Mouse (Mus musculus) cerebellum, adult 9-10 months (tissue): ENCODE results near the gene Tpm3.
A peak's percentile ranks its signal among the peaks of the same experiment; 100 is the strongest.

Experiments used
- DNase-seq: peaks from one replicate; pipeline ENCODE4 v3.0.0; 2022

The Tpm3 gene

DNA sequence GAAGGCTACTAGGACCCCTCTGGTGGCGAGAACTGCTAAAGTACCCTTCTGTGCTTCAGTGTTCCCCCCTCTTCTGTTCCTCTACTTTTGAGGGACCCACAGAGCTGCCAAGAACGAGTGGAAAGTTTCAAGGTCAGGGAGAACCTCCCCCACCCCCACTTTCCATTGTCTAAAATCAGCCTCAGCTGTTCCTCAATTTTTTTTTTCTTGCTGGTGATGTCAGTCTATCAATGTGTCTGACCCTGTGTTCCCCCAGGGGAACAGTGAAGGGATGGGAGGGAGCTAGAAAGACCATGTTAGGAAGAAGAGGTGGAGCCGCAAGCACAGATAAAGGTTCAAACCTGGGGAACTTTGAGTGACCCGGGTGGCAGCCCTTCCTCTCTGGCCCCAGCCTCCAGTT lies at the start of gene Tpm3:
Gene Tpm3, plus strand, starts transcription at position 356 of the 400 bp plus-strand sequence.
- no peak for DNase-seq

DNA sequence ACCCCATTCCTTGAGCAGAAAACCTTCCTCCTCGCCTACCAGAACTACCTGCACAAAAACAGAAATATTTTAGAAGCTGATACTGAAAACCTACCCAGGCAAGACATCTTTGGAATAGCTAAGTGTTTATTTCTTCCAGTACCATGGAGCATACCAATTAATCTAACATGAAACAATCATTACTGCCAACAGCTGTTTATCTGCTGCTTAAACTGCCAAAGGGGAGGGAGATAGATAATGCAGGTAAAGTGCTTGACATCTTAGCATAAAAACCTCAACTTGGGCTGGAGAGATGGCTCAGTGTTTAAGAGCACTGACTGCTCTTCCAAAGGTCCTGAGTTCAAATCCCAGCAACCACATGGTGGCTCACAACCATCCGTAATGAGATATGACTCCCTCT lies 37.8 kb upstream of the Tpm3 start:
- no peak for DNase-seq

DNA sequence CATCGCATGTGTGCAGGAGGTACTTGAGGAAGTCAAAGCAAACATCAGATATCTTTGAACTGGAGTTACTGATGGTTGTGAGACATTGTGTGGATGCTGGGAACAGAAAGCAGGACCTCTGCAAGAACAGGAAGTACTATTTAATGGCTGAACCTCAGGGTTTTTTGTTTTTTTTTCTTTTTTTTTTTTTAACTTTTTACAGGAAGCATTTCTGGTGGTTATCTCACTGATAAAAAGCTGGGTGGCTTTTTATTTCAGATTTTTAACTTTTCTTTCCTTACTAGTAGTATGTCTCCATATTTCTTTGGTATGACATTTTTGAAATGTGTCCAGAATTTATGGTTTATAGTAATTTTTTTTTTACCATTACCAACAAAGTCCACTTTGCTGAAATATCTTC lies 36.2 kb upstream of the Tpm3 start:
- DNase-seq: no peak

DNA sequence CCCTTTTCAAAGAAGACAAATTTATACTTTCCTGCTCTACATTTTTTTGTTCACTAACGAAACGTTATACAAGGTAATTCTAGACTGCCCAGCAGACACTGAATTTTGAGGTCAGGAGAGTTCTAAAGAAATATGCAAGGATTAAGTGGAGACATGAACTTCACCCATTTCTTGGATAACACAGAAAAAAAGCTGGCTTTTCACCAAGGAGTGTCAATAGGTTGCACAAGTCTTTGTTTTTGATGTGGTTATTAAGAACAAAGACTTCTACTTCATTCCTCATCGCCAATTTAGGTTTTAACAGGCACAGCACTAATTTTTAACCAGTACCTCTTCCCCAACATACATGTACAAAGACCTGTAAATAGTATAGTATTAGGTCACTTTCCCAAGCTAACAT lies 22.8 kb upstream of the Tpm3 start:
- no peak for DNase-seq

DNA sequence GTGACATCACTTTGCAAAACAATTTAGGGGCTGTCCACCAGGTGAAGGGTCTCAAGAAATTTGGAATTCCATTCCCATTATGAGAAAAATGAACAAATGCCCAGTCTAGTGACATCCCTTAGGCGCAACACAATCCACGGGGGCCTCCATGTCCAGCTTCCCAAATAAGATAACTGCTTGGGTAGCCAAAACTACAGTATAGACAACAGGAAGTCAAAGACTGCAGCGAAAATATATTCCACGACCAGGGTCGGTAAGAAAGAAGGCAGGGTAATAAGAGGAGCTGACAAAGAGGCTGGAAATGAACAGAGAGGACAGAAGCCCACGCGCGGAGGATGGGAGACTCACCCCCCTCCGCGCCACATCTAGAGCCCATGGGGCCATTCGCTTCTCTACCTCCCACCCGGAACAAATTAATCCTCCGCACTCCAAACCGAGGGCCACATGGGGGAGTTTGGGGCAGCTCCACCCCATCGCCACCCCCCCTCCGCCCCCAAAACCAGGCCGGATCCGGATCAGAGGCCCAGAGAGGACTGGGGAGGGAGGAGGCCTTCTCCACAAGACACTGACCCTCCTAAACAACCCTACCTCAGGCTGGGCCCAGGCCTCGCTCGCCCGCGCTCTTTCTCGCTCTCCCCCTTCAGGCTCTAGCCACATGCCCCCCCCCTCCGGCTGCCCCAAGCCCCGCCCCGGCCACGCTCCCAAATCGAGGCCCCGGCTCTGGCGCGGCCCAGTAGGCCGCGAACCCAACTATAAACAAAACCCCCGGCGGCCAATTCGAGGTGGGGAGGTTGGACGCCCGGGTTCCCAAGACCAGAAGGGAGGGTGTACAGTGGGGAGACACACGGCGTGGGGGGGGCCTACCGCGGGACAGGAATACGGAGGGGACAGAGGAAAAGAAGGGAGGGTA lies 20.8 kb upstream of the Tpm3 start, which contains the start of gene 4933434E20Rik:
Gene 4933434E20Rik, plus strand, starts transcription at position 196 of the 910 bp plus-strand sequence.
- DNase-seq: peak; percentile 64

DNA sequence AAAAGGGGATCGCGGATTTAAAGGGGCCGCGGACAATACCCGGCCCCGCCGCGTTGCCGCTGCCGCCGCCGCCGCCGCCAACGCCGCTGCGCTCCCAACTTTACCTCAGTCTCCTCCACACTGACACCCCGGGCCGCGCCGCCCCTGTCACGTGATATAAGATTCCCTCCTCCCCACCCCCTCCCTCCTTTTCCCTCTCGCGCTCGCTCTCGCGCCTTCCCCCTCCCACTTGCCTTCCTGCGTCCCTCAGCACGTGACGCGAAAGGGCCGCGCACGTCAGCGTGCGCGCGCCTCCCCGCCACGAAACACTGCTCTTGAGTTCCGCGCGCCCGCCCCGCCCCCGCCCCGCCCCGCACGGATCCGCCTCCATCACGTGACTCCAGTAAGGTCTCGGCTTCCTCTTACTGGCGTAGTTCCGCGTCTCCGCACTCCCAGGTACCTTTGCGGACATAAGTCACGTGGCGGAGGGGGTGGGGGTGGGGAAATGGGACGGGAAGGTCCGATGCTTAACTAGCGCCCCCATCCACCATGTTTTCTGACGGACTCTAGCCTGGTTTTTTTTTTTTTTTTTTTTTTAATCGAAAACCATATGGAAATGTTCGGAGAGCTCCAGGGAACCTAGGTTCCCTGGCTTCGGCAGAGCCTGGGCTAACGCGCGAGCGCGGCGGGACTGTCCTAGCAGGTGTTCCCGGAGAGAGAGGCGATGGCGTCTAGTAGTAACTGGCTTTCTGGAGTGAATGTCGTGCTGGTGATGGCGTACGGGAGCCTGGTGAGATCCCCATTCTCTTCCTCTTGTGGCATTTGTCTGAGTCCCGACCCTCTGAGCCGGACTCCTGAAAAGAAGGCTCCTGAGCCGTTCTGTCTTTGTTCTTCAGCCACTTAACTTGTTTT lies 19.9 kb upstream of the Tpm3 start, which contains the start of gene Ubap2l:
Gene Ubap2l, minus strand, starts transcription at position 278 of the 891 bp plus-strand sequence.
- DNase-seq: peak; percentile 96

DNA sequence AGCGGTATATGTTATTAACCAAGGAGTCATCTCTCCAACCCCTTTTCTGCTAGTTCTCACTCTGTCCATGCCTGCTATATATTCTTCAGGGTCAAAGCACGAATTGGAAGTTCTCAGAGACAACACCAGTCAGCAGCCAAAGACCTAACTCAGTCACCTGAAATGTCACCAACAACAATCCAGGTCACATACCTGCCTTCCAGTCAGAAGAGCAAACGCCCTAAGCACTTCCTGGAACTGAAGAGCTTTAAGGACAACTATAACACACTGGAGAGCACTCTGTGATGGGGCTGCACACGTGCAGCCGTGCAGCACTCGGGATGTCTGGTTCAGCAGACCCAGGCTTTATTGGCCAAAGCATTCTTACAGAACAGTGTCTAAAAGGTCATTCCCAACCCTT lies 10.9 kb upstream of the Tpm3 start:
- no peak for DNase-seq

DNA sequence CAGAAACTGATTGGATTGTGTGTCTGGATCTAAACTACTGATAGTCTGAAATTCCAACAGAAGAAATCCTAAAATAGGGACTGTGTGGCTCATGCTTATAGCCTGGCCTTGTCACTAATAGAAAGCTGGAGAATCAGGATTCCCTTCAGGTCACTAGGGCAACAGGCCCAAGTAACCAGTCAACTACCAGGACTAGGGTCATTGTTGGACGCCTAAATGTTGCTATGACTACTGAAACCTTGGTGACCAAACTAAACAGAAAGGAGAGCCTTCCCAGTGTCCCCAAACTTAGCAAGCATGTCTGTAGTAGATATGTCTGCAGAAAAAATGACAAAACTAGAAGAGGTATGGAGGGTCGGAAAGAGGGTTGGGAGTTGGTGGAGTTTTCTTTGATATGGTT lies 9.9 kb upstream of the Tpm3 start:
- DNase-seq: no peak

DNA sequence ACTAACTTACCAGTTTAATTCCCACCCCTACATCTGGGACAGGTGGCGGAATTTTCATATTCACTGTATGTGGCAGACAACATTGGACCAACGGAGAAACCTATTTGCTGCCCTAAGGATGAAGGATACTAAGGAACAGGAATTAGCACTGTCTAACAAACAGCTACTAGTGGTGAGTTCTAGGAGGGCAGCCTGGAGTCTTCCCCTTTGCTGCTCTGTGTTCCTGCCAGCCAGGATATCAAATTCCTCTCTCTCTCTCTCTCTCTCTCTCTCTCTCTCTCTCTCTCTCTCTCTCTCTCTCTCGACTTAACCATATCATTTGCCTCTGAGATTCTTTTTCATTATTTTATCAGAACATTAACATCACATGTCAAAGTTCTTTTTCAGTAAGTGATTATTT lies 8.1 kb upstream of the Tpm3 start:
- DNase-seq: no peak

DNA sequence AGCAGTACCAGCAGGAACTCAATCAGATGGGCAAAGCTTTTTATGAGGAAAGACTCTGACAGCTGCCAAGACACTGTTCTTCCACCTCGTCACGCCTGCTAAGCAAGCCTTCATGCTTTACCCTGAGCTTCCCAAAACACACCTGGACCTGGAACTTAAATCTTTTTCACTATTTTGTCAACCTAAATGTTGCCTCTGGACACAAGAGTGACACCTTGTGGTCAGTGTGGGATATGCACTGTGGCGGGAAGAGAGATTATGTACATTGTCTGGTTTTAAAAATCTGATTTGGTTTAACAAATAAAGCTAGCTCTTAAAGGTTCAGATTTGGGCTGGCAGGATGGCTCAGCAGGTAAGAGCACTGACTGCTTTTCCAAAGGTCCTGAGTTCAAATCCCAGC lies 6.9 kb upstream of the Tpm3 start:
- DNase-seq: peak; percentile 49

DNA sequence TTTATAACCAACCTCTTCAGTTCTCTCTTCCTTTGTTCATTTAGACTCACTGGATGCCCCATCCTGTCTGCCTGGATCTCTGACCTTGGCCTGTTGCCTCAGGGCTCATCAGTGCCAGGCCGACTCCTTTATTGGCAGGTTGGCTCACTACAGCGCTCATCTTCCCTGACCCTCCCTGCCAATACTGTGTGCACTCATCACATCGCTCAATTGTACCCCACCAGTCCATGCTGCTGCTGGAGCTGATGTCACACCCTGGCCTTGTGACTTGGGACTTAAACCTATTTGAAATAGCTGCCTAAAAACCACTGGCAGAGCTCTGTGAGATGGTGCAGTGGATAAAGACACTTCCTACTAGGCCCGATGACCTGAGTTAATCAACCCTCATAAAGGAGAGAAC lies 4.6 kb upstream of the Tpm3 start:
- no peak for DNase-seq

DNA sequence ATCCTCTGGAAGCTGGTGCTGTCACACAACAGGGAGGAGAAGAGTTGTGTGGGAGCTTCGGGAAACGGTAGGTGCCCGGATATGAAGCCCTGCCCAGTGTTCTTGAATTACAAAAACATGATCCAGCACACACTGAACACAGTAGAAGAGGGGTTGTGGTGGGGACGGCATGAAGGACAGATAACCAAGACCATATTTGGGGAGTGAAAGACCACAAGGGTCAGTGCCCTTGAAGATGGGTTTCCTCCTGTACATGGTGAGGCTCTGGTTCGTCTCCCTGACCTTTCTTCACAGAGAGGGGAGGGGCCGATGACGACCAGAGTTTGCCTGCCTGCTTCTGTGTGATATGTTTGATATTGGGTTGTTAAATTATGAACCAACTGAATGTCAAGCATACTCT lies 2.8 kb upstream of the Tpm3 start:
- DNase-seq: no peak

DNA sequence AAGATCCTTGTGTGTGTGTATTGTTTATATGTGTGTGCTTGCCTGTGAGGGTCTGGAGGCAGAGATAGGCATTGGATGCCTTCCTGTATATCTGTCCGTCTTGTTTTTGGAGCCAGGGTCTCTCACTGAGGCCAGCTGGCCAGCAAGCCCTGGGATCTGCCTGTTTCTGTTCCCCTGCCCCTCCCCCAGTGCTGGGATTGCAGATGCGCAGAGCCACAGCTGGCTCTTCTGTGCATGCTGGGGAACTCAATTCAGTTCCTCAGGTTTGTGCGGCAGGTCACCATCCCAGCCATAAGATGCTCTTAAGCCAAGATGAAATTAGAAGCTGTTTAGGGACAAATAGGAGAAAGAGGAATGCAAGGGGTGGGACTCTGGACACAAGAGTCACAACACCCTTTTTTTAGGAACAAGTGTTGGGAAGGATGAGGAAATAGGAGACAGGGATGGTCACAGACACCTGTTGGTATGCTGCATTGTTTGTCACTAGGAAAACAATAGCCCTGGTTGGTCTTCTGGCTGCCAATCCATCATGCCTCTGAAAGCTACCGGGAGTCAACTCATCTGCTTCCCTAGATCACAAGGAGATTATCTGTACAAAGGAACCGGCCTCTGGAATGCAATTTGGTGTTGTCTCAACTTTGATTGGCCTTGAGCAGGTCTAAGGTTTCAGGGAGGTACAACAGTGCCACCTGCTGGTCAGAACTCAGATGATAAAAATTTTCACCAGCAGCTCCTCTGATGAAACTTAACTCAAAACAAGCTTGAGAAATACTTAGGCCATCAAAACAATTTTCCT lies 4.7 kb downstream of the Tpm3 start:
- peak; percentile 82 for DNase-seq

DNA sequence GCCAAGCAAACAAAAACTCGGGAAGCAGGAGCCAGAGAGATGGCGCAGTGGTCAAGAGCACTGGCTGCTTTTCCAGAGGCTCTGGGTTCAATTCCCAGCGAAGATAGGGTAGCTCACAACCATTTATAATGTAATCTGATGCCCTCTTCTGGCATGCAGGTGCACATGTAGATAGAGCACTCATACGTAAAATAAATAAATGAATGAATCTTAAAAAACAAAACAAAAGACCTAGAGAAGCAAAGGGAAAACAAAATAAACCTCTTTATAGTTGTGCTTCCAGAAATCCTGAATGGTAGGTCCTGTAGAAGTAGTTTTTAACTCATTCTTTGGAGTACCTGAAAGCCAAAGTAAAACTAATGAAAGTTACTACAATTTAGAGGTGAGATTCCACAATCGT lies 5.8 kb downstream of the Tpm3 start:
- DNase-seq: no peak

DNA sequence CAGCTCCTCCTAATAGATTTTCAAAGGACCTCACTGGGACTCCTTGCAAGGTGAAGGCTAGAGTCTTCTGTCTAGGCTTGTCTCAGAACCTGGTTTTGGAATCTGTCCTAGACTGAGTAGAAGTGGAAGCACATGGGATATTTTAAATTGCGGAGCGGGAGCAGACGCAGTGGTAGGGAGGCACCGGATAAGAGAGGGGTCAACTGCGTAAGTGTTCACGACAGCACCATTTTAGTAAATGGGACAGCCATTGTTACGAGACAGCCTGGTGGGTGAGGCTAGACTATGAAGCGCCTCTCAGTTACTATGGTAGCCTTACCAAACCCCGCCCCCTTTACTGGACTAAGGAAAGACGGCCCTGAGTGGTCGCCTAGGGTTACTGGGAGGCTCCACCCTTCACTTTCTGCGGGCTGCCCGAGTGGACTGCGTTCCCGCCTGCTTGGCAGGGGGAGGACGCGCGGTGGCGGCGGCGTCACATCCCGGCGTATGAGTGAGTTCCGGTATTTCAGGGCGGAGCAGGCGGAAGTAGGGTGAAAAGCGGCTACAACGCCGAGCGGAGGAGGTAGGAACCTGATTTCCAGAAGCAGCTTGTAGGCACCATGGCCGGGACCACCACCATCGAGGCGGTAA lies 6.8 kb downstream of the Tpm3 start:
- DNase-seq: peak; percentile 90

DNA sequence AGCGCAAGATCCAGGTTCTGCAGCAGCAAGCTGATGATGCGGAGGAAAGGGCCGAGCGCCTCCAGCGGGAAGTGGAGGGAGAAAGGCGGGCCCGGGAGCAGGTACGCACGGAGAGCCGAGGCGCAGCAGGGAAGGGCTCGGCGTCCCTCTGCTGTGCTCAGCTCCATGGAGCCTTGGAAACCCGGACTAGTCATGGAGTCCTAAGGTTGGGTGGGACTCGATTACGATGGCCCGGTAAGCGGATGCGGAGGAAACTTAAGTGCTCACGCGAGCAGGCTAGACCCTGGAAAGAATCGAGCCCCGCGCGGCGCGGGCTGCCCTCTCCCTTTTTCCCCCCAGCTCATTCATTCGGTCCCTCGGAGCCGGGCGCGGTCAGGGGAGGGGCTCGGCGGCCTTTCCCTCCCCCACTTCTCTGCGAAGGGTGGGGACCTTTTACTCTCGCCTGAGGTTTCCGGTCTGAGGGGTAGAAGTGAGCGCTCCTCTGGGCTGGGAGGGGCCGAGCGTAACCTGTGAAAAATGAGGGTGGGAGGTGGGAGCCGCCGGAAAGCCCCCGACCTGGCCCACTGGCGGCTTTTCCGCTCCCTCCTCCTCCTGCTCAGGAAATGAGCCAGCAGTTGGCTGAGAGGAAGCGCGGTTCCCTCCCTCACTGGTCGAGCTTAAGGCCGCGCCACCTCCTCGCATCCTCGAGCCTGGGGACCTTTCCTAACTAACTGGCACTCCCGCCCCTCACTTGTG lies 7.5 kb downstream of the Tpm3 start:
- peak; percentile 52 for DNase-seq

DNA sequence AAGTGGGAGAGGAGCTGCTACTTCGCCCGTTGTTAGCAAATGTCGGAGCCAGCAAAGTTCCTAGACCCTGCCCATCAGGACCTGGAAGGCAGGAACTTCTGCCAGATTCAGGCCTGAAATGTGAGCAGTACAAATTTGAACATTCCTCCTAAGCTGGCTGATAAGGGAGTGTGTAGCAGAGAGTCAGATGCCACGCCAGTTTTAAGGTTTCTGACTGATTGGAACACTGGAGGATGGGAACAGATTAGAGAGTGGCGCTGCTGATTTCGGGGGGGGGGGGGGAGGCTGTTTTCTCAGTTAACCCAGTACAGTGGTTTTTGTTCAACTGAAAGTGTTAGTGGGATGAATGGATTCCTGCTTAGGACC lies 8.0 kb downstream of the Tpm3 start:
- no peak for DNase-seq

DNA sequence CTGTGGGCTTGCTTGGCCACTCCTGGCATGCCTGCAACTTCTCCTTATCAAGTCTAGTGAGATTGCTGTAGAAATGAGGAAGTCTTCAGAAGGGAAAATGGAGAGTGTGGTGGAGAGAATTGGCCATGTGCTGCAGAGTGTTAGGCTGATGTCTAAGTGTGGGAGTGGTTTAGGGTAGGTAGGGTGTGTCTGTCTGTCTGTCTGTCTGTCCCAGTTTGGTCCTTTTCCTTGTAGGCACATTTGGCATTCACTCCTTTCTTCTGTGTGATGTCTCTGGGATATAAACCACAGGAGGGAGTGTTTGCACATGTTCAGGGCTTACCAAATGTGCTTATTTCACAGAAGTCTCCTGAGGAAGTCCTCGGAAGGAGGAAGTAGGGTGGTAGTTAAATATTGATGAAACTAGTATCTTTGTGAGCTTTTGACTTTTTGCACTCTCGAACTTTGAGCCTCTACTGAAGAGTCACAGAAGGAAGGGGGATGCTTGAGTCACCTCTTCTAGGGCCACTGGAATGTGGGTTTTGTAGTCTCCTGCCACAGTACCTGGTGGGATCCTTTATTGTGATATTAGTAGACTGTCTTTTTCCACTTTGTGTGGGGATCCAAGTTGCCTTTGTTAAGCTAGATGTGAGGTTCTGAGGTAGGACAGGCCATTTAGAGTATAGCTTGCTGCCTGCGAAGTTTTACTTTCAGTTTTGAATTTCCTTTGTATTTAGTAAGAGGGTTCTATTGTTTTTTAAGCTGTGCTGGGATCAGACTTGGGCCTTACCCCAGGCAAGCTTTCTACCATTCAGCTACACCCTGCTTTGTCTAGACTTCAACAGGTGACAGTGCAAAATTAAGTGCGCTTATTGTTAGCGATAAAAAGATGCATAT lies 9.2 kb downstream of the Tpm3 start:
- DNase-seq: no peak

DNA sequence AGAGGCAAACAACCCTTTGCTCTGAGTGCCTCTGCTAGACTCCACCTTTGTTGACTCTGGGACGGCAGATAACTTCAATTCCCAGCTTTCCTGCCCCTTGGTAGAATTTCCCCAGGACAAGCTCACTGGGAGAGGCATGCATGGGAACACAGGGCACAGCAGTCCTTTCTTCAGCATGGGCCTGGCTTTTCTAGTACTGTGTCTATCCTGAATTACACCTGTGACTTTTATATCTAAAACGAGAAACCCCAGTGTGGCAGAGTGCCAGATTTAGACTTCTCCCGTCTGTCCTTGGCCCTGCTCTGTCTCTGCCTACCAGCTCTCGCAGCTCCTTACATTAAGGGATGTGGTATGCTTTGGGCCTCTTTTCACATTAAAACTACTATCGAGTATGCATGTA lies 10.6 kb downstream of the Tpm3 start:
- DNase-seq: peak; percentile 39

DNA sequence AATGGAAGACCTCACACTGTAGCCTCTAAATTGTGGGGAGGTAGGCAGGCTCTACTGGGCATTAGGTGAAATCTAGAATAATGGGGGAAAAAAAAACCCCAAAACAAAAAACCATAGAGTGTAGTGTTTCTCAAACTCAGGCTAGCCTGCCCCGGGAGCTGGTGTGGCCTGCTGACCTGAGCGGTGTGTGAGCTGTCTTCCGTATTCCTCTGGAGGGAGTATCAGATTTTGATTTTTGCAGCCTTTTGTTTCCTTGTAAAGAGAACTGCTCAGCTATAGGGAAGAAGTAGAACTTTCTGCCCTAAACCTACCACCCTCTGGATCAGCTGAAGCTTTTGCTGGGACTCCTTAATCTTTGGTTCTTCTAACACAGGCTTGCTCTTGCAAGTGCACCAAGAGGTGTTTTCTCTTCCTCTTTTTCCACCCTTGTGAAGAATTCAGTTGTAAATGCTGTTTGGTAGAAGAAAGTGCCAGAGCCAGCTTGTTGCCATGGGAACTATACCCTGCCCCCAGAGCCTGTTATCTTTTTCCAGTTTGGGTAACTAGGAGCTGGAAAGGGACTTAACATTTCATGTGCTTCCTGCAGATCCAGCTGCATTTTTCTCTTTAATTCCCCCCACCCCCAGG lies 11.4 kb downstream of the Tpm3 start:
- no peak for DNase-seq
